Mouse (Mus musculus) testis, adult 2 months (tissue): Measurements from ENCODE around the gene Vipr2. TPM values are rescaled to one million over a fixed set of nuclear protein-coding genes. Genes with fewer than 3 reads are reported as not detected.
A peak's percentile ranks its signal among the peaks of the same experiment; 100 is the strongest.

ENCODE experiments used
- H3K27ac ChIP-seq: fragments of 200-500 bp; 2 replicates; pipeline ENCODE4 v1.5.1; 2012; ENCODE audit warnings: low read depth, low read length; ENCODE audit not compliant: control insufficient read depth, insufficient read depth
- H3K27me3 ChIP-seq: fragments of 200-500 bp; 2 replicates; pipeline ENCODE4 v1.6.1; 2012; ENCODE audit warnings: mild to moderate bottlenecking, low read length, moderate library complexity; ENCODE audit not compliant: control insufficient read depth, insufficient read depth
- H3K36me3 ChIP-seq: fragments of 200-500 bp; 2 replicates; pipeline ENCODE4 v1.6.1; 2012; ENCODE audit warnings: mild to moderate bottlenecking, low read length; ENCODE audit not compliant: control insufficient read depth, insufficient read depth
- H3K4me1 ChIP-seq: fragments of 200-500 bp; 2 replicates; pipeline ENCODE4 v1.6.1; 2012; ENCODE audit warnings: low read length; ENCODE audit not compliant: control insufficient read depth, insufficient read depth
- H3K4me3 ChIP-seq: fragments of 200-500 bp; 2 replicates; pipeline ENCODE4 v1.5.1; 2012; ENCODE audit warnings: low read depth, mild to moderate bottlenecking, low read length, moderate library complexity, mixed read lengths; ENCODE audit not compliant: control insufficient read depth
- CTCF ChIP-seq: fragments of 200-500 bp; IDR thresholded peaks from 2 replicates; pipeline ENCODE4 v1.5.1; 2012; ENCODE audit warnings: low read depth, mild to moderate bottlenecking, inconsistent platforms, low read length, moderate library complexity; ENCODE audit not compliant: control insufficient read depth, insufficient read depth, insufficient replicate concordance
- POLR2A ChIP-seq: fragments of 200-500 bp; IDR thresholded peaks from 2 replicates; pipeline ENCODE4 v1.6.1; 2012; ENCODE audit warnings: low read depth, mild to moderate bottlenecking, inconsistent platforms, low read length, moderate library complexity; ENCODE audit not compliant: control insufficient read depth
- polyA plus RNA-seq: library from polyadenylated mRNA; depleted of rRNA; stranded (reverse); fragments of >200 nt; gene quantifications from 2 replicates; pipeline ENCODE4 v1.2.3, GENCODE M21; 2012

Gene Vipr2
- polyA plus RNA-seq, 1 experiment: 0.23 TPM

- Histone ChIP-seq H3K27me3 (no peaks in the 10 kb centered on the region), H3K27ac (no peak overlapping the region)
Observed at GRCm38 (mm10) chr12:116077855-116078366, 385 bp downstream of the Vipr2 start.

GRCm38 (mm10) chr12:116083125-116083524 is 5.6 kb downstream of the Vipr2 start:
- H3K27ac ChIP-seq: no peak overlapping the region
- TF ChIP-seq CTCF: no peak
- no peak for TF ChIP-seq POLR2A
- no peaks in the 10 kb centered on the region for H3K4me1 ChIP-seq
- no peak overlapping the region for H3K4me3 ChIP-seq
- no peaks in the 10 kb centered on the region for H3K36me3 ChIP-seq
- no peaks in the 10 kb centered on the region for H3K27me3 ChIP-seq

More at GRCm38 (mm10) chr12:116077855-116078366, 385 bp downstream of the Vipr2 start:
- H3K4me3 ChIP-seq: peak overlapping the region; percentile 45
- H3K4me1 ChIP-seq: peaks cover 6% of the 10 kb centered on the region
- no peak for TF ChIP-seq POLR2A
- TF ChIP-seq CTCF: no peak
- no peaks in the 10 kb centered on the region for H3K36me3 ChIP-seq

DNA sequence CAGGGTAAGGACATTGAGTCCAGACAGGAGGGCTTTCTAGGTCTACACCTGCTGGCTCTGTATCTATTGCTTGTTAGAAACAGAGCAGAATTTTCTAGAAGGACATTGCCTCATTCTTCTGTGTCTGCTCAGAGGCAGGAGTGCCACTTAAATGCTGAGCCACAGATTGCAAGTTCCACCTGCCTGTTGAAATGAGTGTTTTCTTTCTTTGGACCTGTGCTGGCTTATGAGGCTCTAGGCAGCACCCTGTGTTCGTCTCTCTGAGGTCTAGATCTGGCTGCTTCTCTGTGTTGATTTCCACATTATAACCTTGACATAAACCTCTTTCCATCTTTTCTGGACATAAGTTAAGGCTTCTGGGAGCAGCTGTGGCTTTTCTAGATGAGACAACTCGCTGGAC is 6.8 kb downstream of the Vipr2 start:
- no peaks in the 10 kb centered on the region for H3K4me1 ChIP-seq
- H3K27ac ChIP-seq: no peak overlapping the region
- no peak overlapping the region for H3K4me3 ChIP-seq
- no peak for TF ChIP-seq CTCF
- no peak for TF ChIP-seq POLR2A
- H3K27me3 ChIP-seq: no peaks in the 10 kb centered on the region
- H3K36me3 ChIP-seq: no peaks in the 10 kb centered on the region

- Histone ChIP-seq H3K4me3 (no peak overlapping the region), H3K27me3 (no peaks in the 10 kb centered on the region), H3K4me1 (no peaks in the 10 kb centered on the region), H3K36me3 (no peaks in the 10 kb centered on the region), H3K27ac (no peak overlapping the region)
- no peak for TF ChIP-seq CTCF
- TF ChIP-seq POLR2A: no peak
Observed at GRCm38 (mm10) chr12:116086951-116087600, 9.6 kb downstream of the Vipr2 start.

- Histone ChIP-seq H3K4me3 (no peak overlapping the region), H3K27ac (no peak overlapping the region), H3K36me3 (no peaks in the 10 kb centered on the region), H3K27me3 (no peaks in the 10 kb centered on the region), H3K4me1 (no peaks in the 10 kb centered on the region)
- TF ChIP-seq CTCF (no peak), POLR2A (no peak)
Observed at GRCm38 (mm10) chr12:116089836-116090235, 12.3 kb downstream of the Vipr2 start.

DNA sequence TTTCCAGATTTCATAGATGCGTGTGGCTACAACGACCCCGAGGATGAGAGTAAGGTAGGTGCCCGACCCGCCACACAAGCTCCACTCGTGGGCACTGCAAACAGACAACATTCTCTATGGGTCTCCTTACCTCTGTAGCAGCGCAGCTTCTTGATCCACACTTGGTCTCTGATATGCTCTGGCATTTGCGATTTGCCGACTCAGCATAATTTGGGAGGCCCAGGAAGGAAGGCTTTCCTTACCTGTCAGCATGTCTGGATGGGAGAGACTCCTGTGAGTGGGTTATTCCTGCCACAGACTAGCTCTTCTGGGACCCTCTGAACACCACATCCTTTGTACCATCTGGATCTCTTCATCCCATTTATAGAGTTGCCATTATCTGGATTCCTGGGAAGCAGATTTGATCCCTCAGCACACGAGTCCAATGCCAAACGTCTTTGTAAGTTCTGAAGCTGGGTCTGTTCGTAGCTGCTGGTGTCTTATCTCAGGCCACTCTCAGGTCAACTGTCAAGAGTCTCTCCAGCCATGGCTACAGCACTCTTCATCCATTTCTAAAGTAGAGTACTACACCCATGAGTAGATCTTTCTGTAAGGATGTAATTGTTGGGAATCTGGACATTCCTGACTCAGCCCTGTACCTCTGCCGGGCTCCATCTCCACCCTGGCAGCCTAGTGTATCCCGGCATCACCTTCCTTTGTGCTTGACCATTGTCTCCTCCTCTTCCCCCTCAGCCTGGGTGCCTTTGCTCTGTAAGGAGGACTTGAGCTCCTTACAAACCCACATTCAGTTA is 17.4 kb downstream of the Vipr2 start:
- Histone ChIP-seq H3K4me3 (no peak overlapping the region), H3K27me3 (no peaks in the 10 kb centered on the region), H3K27ac (no peak overlapping the region), H3K36me3 (no peaks in the 10 kb centered on the region), H3K4me1 (no peaks in the 10 kb centered on the region)
- TF ChIP-seq POLR2A: no peak
- TF ChIP-seq CTCF: no peak

- Histone ChIP-seq H3K27me3 (no peaks in the 10 kb centered on the region), H3K27ac (no peak overlapping the region), H3K4me1 (no peaks in the 10 kb centered on the region), H3K4me3 (no peak overlapping the region), H3K36me3 (no peaks in the 10 kb centered on the region)
- TF ChIP-seq CTCF: no peak
- TF ChIP-seq POLR2A: no peak
Observed at GRCm38 (mm10) chr12:116096361-116096904, 18.9 kb downstream of the Vipr2 start.
